Mouse (Mus musculus) macrophage (primary cell): ENCODE data around the gene Tstd3. TPM values are rescaled to one million over a fixed set of nuclear protein-coding genes. Genes with fewer than 3 reads are reported as not detected.
A peak's percentile ranks its signal among the peaks of the same experiment; 100 is the strongest.
"Not testable (repeated sequence)": the region's sequence is repeated elsewhere in the genome, so short reads cannot be mapped to it uniquely, and the experiment has no call there.

Experiments used
- H3K27ac ChIP-seq: fragments of 350-480 bp; formaldehyde crosslinking; 2 replicates; pipeline ENCODE4 v1.9.0; 2021
- H3K36me3 ChIP-seq: fragments of 350-480 bp; formaldehyde crosslinking; 2 replicates; pipeline ENCODE4 v1.9.0; 2021; ENCODE audit errors: inconsistent target
- H3K4me3 ChIP-seq: fragments of 350-480 bp; formaldehyde crosslinking; 2 replicates; pipeline ENCODE4 v1.9.0; 2021; ENCODE audit errors: inconsistent target
- H3K79me2 ChIP-seq: fragments of 350-480 bp; formaldehyde crosslinking; 2 replicates; pipeline ENCODE4 v1.9.0; 2021; ENCODE audit errors: inconsistent target
- WGBS: methylation state at CpG from one replicate; pipeline ENCODE4 v1.1.7; 2026; ENCODE audit warnings: inconsistent platforms; ENCODE audit not compliant: missing documents; 5-methylcytosine and 5-hydroxymethylcytosine counted together
- polyA plus RNA-seq: library from polyadenylated mRNA; stranded (reverse); fragments of 250-400 nt; gene quantifications from 3 replicates; pipeline ENCODE4 v1.2.4, GENCODE M21; 2018; ENCODE audit warnings: inconsistent platforms

Tstd3 gene
- polyA plus RNA-seq, 1 experiment from 2014 or later = 36.6 TPM

GRCm38 (mm10) chr4:21772306-21772705 is 5.3 kb upstream of the Tstd3 start:
- Histone ChIP-seq H3K79me2 (peaks cover 11% of the 10 kb centered on the region), H3K4me3 (no peak overlapping the region), H3K27ac (no peak overlapping the region), H3K36me3 (no peaks in the 10 kb centered on the region)
- WGBS = 100% methylated on average over 1 of the region's 1 CpGs

GRCm38 (mm10) chr4:21771064-21771463 is 4.1 kb upstream of the Tstd3 start:
- Histone ChIP-seq H3K79me2 (no peaks in the 10 kb centered on the region; the same call in 1 of the 2 replicates), H3K36me3 (no peaks in the 10 kb centered on the region), H3K27ac (no peak overlapping the region), H3K4me3 (no peak overlapping the region)
- WGBS = 92% methylated on average over 1 of the region's 1 CpGs

DNA sequence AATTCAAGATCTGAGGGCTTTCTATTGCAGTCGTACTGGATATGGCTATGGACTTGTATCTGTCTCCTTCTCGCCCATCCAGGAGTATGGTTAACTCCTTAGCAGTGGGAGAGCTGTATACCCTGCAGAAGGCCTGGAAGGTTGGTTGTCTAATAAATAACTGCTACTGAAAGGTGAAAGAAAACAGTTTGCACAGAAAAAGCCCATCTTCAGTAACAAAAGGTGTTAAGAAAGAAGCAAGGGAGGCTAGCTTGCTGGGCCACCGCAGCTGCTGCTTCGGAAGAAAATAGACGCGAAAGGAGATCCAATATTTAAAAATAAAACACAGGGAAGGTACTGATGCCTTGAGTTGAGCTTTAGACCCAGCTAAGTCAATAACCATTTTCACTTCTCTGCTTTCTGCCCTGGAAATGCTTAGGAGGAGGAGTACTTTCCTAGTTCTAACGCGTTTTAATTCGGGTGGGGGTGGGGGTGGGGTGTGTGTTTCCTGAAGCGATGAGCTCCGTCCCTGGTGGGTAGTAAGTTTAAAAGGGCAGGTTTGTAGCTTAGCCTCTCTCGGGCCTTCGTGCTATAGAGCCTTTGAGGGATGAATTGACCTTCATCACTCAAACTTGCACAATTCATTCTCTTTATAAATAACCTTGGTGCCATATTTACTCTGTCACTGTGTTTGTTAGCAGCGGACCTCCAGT is 695 bp downstream of the Tstd3 start:
- 25% methylated on average over 14 of the region's 14 CpGs for WGBS
- Histone ChIP-seq H3K79me2 (no peaks in the 10 kb centered on the region; the same call in 1 of the 2 replicates), H3K4me3 (peak overlapping the region; percentile 95), H3K27ac (peak overlapping the region; percentile 62), H3K36me3 (no peaks in the 10 kb centered on the region)

GRCm38 (mm10) chr4:21763827-21764226 is 3.2 kb downstream of the Tstd3 start:
- Histone ChIP-seq H3K79me2 (no peaks in the 10 kb centered on the region; the same call in 1 of the 2 replicates), H3K27ac (no peak overlapping the region), H3K4me3 (no peak overlapping the region), H3K36me3 (peaks cover 7% of the 10 kb centered on the region; the same call in 1 of the 2 replicates)
- 85% methylated on average over 4 of the region's 4 CpGs for WGBS

DNA sequence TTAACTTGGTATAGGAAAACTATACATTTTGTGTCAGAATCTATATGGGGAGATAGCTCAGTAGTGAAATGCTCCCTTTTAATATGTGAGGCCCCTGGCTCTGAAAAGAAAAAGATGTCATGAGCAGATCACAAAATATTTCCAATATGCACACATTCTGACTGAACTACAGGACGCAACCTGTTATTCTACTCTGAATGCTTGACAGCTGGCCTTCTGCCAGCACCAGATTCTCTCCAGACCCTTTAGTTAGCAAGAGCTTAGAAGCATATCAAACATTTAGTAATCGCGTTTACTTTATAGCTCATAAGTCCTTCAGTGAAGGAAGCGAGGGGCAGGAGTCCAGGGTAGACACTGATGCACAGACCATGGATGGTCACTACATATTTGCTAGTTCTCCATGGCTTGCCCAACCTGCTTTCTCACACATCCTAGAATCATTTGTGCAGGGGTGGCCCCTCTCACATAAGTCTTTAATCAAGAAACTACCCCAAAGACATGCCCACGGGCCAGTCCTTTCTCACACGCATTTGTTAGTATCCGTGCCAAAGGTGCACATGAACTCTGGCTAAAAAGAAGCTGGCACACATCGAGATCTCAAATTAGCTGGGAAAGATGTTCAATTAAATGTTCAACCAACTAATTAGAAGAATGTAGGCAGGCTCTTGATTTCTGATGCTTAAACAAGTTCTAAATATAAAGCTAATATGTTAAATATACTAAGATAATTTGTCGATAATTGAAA is 5.4 kb downstream of the Tstd3 start:
- Histone ChIP-seq H3K79me2 (no peaks in the 10 kb centered on the region; the same call in 1 of the 2 replicates), H3K27ac (no peak overlapping the region), H3K4me3 (no peak overlapping the region), H3K36me3 (peaks cover 8% of the 10 kb centered on the region; the same call in 1 of the 2 replicates)
- WGBS = 94% methylated on average over 9 of the region's 9 CpGs

- no peak overlapping the region for H3K4me3 ChIP-seq
- H3K27ac ChIP-seq = no peak overlapping the region
- H3K79me2 ChIP-seq = no peaks in the 10 kb centered on the region
- H3K36me3 ChIP-seq = peaks cover 8% of the 10 kb centered on the region; the same call in 1 of the 2 replicates
- 87% methylated on average over 1 of the region's 1 CpGs for WGBS
Measured at GRCm38 (mm10) chr4:21758860-21759259, 8.2 kb downstream of the Tstd3 start.

- H3K27ac ChIP-seq = peak overlapping the region; percentile 62
- H3K36me3 ChIP-seq = peaks cover 8% of the 10 kb centered on the region; the same call in 1 of the 2 replicates
- WGBS = 12% methylated on average over 4 of the region's 4 CpGs
- no peak overlapping the region for H3K4me3 ChIP-seq
- H3K79me2 ChIP-seq = no peaks in the 10 kb centered on the region
Measured at GRCm38 (mm10) chr4:21755123-21755789, 11.8 kb downstream of the Tstd3 start.

DNA sequence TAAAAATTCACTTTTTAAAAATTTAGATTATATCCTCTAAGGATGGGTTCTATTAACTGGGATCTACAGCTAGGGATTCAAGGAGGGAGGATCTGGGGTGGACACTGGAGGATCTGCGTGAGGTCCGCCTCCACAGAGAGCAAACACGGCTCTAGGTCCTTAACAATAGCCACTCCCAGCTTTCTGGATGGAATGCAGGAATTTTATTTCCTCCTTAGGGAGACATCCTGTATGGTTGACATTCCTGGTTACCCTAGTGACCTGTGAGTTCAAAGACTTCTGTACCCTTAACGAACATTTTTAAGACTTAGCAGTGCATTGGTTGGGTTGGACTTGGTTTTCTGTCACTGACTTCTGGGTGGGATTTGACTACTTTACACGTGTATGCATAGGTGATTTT is 21.3 kb downstream of the Tstd3 start:
- WGBS = 98% methylated on average over 5 of the region's 5 CpGs
- peaks cover 11% of the 10 kb centered on the region; the same call in 1 of the 2 replicates for H3K36me3 ChIP-seq
- no peak overlapping the region for H3K4me3 ChIP-seq
- no peak overlapping the region for H3K27ac ChIP-seq
- H3K79me2 ChIP-seq = no peaks in the 10 kb centered on the region

GRCm38 (mm10) chr4:21744142-21744541 is 22.9 kb downstream of the Tstd3 start:
- H3K79me2 ChIP-seq, H3K4me3 ChIP-seq, H3K27ac ChIP-seq: not testable (repeated sequence)
- H3K36me3 ChIP-seq = peaks cover 11% of the 10 kb centered on the region; the same call in 1 of the 2 replicates
- 95% methylated on average over 4 of the region's 8 CpGs for WGBS

DNA sequence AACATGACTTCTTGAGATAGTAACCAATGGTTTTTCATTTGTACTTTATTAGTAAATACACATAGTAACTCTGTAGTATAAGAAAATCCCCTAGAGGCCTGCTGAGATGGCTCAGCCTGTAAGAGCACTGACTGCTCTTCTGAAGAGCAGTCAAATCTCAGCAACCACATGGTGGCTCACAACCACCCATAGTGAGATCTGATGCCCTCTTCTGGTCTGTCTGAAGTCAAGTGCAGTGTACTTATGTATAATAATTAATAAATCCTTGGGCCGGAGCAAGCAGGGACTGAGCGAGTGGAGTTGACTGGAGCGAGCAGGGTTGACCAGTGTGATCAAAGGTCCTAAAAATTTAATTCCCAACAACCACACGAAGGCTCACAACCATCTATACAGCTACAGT is 27.8 kb downstream of the Tstd3 start:
- H3K27ac ChIP-seq = no peak overlapping the region
- WGBS = 90% methylated on average over 4 of the region's 4 CpGs
- H3K79me2 ChIP-seq = no peaks in the 10 kb centered on the region
- peaks cover 7% of the 10 kb centered on the region; the same call in 1 of the 2 replicates for H3K36me3 ChIP-seq
- H3K4me3 ChIP-seq = no peak overlapping the region

- peak within 1 kb of the TSS; percentile 87 for H3K4me3 ChIP-seq
- peaks cover under 1% of the 10 kb centered on the region; the same call in 1 of the 2 replicates for H3K36me3 ChIP-seq
- H3K27ac ChIP-seq = peak within 1 kb of the TSS; percentile 48
- WGBS = 2% methylated on average over 37 of the region's 37 CpGs
- peaks cover 31% of the 10 kb centered on the region for H3K79me2 ChIP-seq
Measured at GRCm38 (mm10) chr4:21727615-21728165, 39.3 kb downstream of the Tstd3 start, which contains the start of gene Ccnc. Gene Ccnc, plus strand, starts transcription at chr4:21727701.

GRCm38 (mm10) chr4:21726912-21727614 is 39.9 kb downstream of the Tstd3 start:
- Histone ChIP-seq H3K79me2 (peaks cover 31% of the 10 kb centered on the region), H3K27ac (peak overlapping the region; percentile 48), H3K4me3 (peak overlapping the region; percentile 87), H3K36me3 (no peaks in the 10 kb centered on the region)
- 2% methylated on average over 22 of the region's 22 CpGs for WGBS

DNA sequence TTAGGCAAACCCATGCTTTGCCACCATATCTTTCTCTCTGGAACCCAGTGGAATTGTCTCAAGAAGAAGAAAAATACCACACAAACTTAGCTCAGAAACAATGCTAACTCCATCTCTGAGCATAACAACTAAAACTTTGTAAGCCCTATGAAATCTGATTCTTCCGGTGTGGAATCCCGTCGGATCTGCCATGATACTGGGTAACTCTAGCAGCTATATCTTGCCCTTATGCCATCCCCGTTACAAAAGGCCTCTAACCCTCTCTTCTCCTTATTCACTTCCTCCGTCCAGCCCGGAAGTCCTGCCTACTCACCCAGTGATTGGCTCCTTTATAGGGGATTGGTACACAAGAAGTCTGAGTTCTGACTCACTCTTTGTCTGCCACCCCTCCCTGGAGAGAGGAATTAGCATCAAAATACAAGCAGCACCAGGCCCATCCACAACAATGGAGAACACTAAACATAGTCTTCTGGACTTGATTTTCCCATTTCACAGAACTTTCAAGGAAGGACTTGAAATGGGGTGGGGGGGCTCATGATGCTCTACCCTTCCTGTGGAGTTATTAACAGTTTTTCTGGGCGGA is 44.2 kb downstream of the Tstd3 start:
- peaks cover 3% of the 10 kb centered on the region for H3K79me2 ChIP-seq
- no peaks in the 10 kb centered on the region for H3K36me3 ChIP-seq
- 71% methylated on average over 7 of the region's 7 CpGs for whole genome bisulfite sequencing
- H3K27ac ChIP-seq = no peak overlapping the region
- H3K4me3 ChIP-seq = no peak overlapping the region
